Mouse (Mus musculus) MEL (cell line): ENCODE measurements at regions not wholly inside any gene's neighbourhood (a gene's known extent, or its start where the extent isn't known, plus 50 kb on each side); places are given as distances from the start of the nearest gene placed in this dataset.

Experiments used
- DNase-seq: peaks from one replicate; pipeline ENCODE4 v3.0.0; 2011; ENCODE audit warnings: low read depth, low spot score
- H3K27ac ChIP-seq: 2 replicates; pipeline ENCODE4 v1.5.1; 2012; ENCODE audit warnings: low read depth, mild to moderate bottlenecking, control low read depth, low read length, moderate library complexity; ENCODE audit not compliant: control insufficient read depth
- H3K27me3 ChIP-seq, 2 experiments: fragments of 150-350 bp in 1 of 2; sonication (generic) in 1 of 2; 2 replicates each; pipeline ENCODE4 v1.6.1; 2012; ENCODE audit warnings: low read length in 2 of 2, mild to moderate bottlenecking in 2 of 2, improper control_type of control experiment in 1 of 2, moderate library complexity in 1 of 2; ENCODE audit not compliant: insufficient read depth in 2 of 2, control insufficient read depth in 1 of 2
- H3K36me3 ChIP-seq, 2 experiments: 2 replicates each; pipeline ENCODE4 v1.6.1; 2012 to 2014; ENCODE audit warnings: low read length in 2 of 2, improper control_type of control experiment in 1 of 2, inconsistent platforms in 1 of 2, mild to moderate bottlenecking in 1 of 2; ENCODE audit not compliant: insufficient read depth in 2 of 2, control insufficient read depth in 1 of 2
- H3K4me1 ChIP-seq, 2 experiments: fragments of 150-350 bp in 1 of 2; sonication (generic) in 1 of 2; 2 replicates each; pipeline ENCODE4 v1.6.1; 2012; ENCODE audit warnings: low read length in 2 of 2, improper control_type of control experiment in 1 of 2, mild to moderate bottlenecking in 1 of 2; ENCODE audit not compliant: insufficient read depth in 2 of 2, control insufficient read depth in 1 of 2
- H3K4me3 ChIP-seq, 2 experiments: fragments of 150-350 bp in 1 of 2; sonication (generic) in 1 of 2; 2 replicates each; pipeline ENCODE4 v1.5.1; 2012; ENCODE audit warnings: low read depth in 2 of 2, low read length in 2 of 2, mild to moderate bottlenecking in 2 of 2, moderate library complexity in 2 of 2, control low read depth in 1 of 2, improper control_type of control experiment in 1 of 2; ENCODE audit not compliant: control insufficient read depth in 1 of 2, insufficient read depth in 1 of 2
- H3K79me2 ChIP-seq: 2 replicates; pipeline ENCODE4 v1.6.1; 2012; ENCODE audit warnings: mild to moderate bottlenecking, low read length, moderate library complexity; ENCODE audit not compliant: control insufficient read depth, poor library complexity, insufficient read depth
- H3K9ac ChIP-seq: 2 replicates; pipeline ENCODE4 v1.6.1; 2012; ENCODE audit warnings: low read depth, mild to moderate bottlenecking, control low read depth, low read length, moderate library complexity; ENCODE audit not compliant: control insufficient read depth, poor library complexity, severe bottlenecking
- H3K9me3 ChIP-seq: fragments of 150-350 bp; sonication (generic); replicated peaks from 2 replicates; pipeline ENCODE4 v1.6.1; 2012; ENCODE audit warnings: mild to moderate bottlenecking, low read length, improper control_type of control experiment, moderate library complexity; ENCODE audit not compliant: insufficient read depth
- BHLHE40 ChIP-seq: IDR thresholded peaks from 2 replicates; pipeline ENCODE4 v1.6.1; 2012; ENCODE audit warnings: low read depth, mild to moderate bottlenecking, inconsistent platforms, low read length, improper control_type of control experiment, borderline replicate concordance
- CHD2 ChIP-seq: IDR thresholded peaks from 2 replicates; pipeline ENCODE4 v1.6.1; 2011; ENCODE audit warnings: low read length, improper control_type of control experiment
- CTCF ChIP-seq, 3 experiments: IDR thresholded peaks in 2 of 3; conservative IDR thresholded peaks in 1 of 3; 2 replicates each; pipeline ENCODE4 v1.5.1; 2011 to 2012; ENCODE audit warnings: low read length in 3 of 3, low read depth in 2 of 3, mild to moderate bottlenecking in 2 of 3, improper control_type of control experiment in 1 of 3, inconsistent platforms in 1 of 3, mixed read lengths in 1 of 3, moderate library complexity in 1 of 3; ENCODE audit not compliant: control insufficient read depth in 1 of 3, insufficient read depth in 1 of 3, poor library complexity in 1 of 3, severe bottlenecking in 1 of 3
- E2F4 ChIP-seq: IDR thresholded peaks from 2 replicates; pipeline ENCODE4 v1.6.1; 2011; ENCODE audit warnings: low read depth, low read length, improper control_type of control experiment, borderline replicate concordance
- ELF1 ChIP-seq: IDR thresholded peaks from 2 replicates; pipeline ENCODE4 v1.6.1; 2014; ENCODE audit warnings: low read depth, mild to moderate bottlenecking, inconsistent platforms, low read length, improper control_type of control experiment, moderate library complexity
- EP300 ChIP-seq, 2 experiments: IDR thresholded peaks; 2 replicates each; pipeline ENCODE4 v1.6.1; 2011; ENCODE audit warnings: improper control_type of control experiment in 2 of 2, low read length in 2 of 2, low read depth in 1 of 2, mild to moderate bottlenecking in 1 of 2
- ETS1 ChIP-seq: IDR thresholded peaks from 2 replicates; pipeline ENCODE4 v1.6.1; 2012; ENCODE audit warnings: low read depth, mild to moderate bottlenecking, inconsistent platforms, low read length, improper control_type of control experiment, moderate library complexity
- GABPA ChIP-seq: IDR thresholded peaks from 2 replicates; pipeline ENCODE4 v1.6.1; 2012; ENCODE audit warnings: low read depth, mild to moderate bottlenecking, inconsistent platforms, low read length, improper control_type of control experiment, moderate library complexity
- GATA1 ChIP-seq: IDR thresholded peaks from 2 replicates; pipeline ENCODE4 v1.6.1; 2011; ENCODE audit warnings: low read depth, low read length, improper control_type of control experiment
- HCFC1 ChIP-seq: IDR thresholded peaks from 2 replicates; pipeline ENCODE4 v1.6.1; 2012; ENCODE audit warnings: low read depth, mild to moderate bottlenecking, inconsistent platforms, low read length, improper control_type of control experiment, moderate library complexity
- MAFK ChIP-seq: IDR thresholded peaks from 2 replicates; pipeline ENCODE4 v1.6.1; 2011; ENCODE audit warnings: low read depth, mild to moderate bottlenecking, low read length, improper control_type of control experiment, borderline replicate concordance
- MAX ChIP-seq: IDR thresholded peaks from 2 replicates; pipeline ENCODE4 v1.6.1; 2011; ENCODE audit warnings: low read length, improper control_type of control experiment
- MEF2A ChIP-seq: IDR thresholded peaks from 2 replicates; pipeline ENCODE4 v1.6.1; 2014; ENCODE audit warnings: low read depth, mild to moderate bottlenecking, inconsistent platforms, low read length, improper control_type of control experiment; ENCODE audit not compliant: poor library complexity, insufficient replicate concordance, severe bottlenecking; ENCODE audit errors: extremely low read depth
- MXI1 ChIP-seq: IDR thresholded peaks from 2 replicates; pipeline ENCODE4 v1.6.1; 2011; ENCODE audit warnings: mild to moderate bottlenecking, low read depth, low read length, improper control_type of control experiment
- MYC ChIP-seq: IDR thresholded peaks from 2 replicates; pipeline ENCODE4 v1.6.1; 2011; ENCODE audit warnings: low read depth, mild to moderate bottlenecking, low read length, improper control_type of control experiment, moderate library complexity
- NRF1 ChIP-seq: IDR thresholded peaks from 2 replicates; pipeline ENCODE4 v1.6.1; 2014; ENCODE audit warnings: low read depth, mild to moderate bottlenecking, inconsistent platforms, low read length, improper control_type of control experiment, moderate library complexity; ENCODE audit not compliant: poor library complexity, insufficient read depth, severe bottlenecking
- RCOR1 ChIP-seq: IDR thresholded peaks from 2 replicates; pipeline ENCODE4 v1.6.1; 2012; ENCODE audit warnings: low read depth, mild to moderate bottlenecking, inconsistent platforms, low read length, improper control_type of control experiment
- SIN3A ChIP-seq: IDR thresholded peaks from 2 replicates; pipeline ENCODE4 v1.6.1; 2012; ENCODE audit warnings: low read length, improper control_type of control experiment, inconsistent platforms
- TBP ChIP-seq: IDR thresholded peaks from 2 replicates; pipeline ENCODE4 v1.8.0; 2011; ENCODE audit warnings: low read depth, low read length, improper control_type of control experiment
- TCF12 ChIP-seq: IDR thresholded peaks from 2 replicates; pipeline ENCODE4 v1.6.1; 2014; ENCODE audit warnings: low read depth, mild to moderate bottlenecking, inconsistent platforms, low read length, improper control_type of control experiment, moderate library complexity
- UBTF ChIP-seq: IDR thresholded peaks from 2 replicates; pipeline ENCODE4 v1.6.1; 2012; ENCODE audit warnings: low read depth, mild to moderate bottlenecking, inconsistent platforms, low read length, improper control_type of control experiment, moderate library complexity, borderline replicate concordance; ENCODE audit not compliant: insufficient read depth
- ZKSCAN1 ChIP-seq: IDR thresholded peaks from 2 replicates; pipeline ENCODE4 v1.6.1; 2012; ENCODE audit warnings: low read depth, mild to moderate bottlenecking, inconsistent platforms, low read length, improper control_type of control experiment, moderate library complexity

GRCm38 (mm10) chr15:18189622-18190308 lies 629.0 kb upstream of the Cdh10 start:
- H3K9me3 ChIP-seq, result no peaks in the 10 kb centered on the region
- TF ChIP-seq RCOR1 (peak; percentile 87), BHLHE40 (peak; percentile 38; the same call in 1 of the 2 replicates), EP300 (IDR thresholded peaks at IDR 0.05; ENCODE audit: low read depth in 1 of 2, low read length in 2 of 2) (peak; percentile 63 to 84), UBTF (no peak), TCF12 (peak; percentile 63), TBP (0 out of 2 replicates have a peak, but pooled peaks have one; percentile 21), GATA1 (peak; percentile 74), E2F4 (no peak), ETS1 (peak; percentile 41; the same call in 1 of the 2 replicates), MXI1 (peak; percentile 56), MYC (peak; percentile 79; the same call in 1 of the 2 replicates)
- H3K4me1 ChIP-seq, result peaks cover 0 to 3% of the 10 kb centered on the region in 2 experiments; a peak in 2 of 4 replicates
- H3K79me2 ChIP-seq, result no peaks in the 10 kb centered on the region
- peak; percentile 97 for DNase-seq
- H3K4me3 ChIP-seq, result peak overlapping the region; percentile 9 to 48; a peak in 3 of 4 replicates
- H3K36me3 ChIP-seq, result no peaks in the 10 kb centered on the region
- H3K27me3 ChIP-seq, result no peaks in the 10 kb centered on the region
- peak overlapping the region; percentile 1; the same call in 1 of the 2 replicates for H3K9ac ChIP-seq
- H3K27ac ChIP-seq, result no peak overlapping the region

- no peak for TF ChIP-seq GATA1
- no peak for TF ChIP-seq RCOR1
- no peak for TF ChIP-seq HCFC1
- TF ChIP-seq CHD2, result no peak
- no peak for TF ChIP-seq ELF1
- TF ChIP-seq MEF2A, result no peak
- no peak for TF ChIP-seq NRF1
- TF ChIP-seq MYC, result no peak
- TF ChIP-seq MAFK, result no peak
- TF ChIP-seq MAX, result no peak
- TF ChIP-seq GABPA, result no peak
- TF ChIP-seq CTCF (IDR thresholded peaks at IDR 0.05 in 2 of 3, conservative IDR thresholded peaks at IDR 0.05 in 1 of 3; ENCODE audit: control insufficient read depth in 1 of 3, insufficient read depth in 1 of 3, low read depth in 2 of 3, low read length in 3 of 3, poor library complexity in 1 of 3, severe bottlenecking in 1 of 3), result no peak
- no peak for TF ChIP-seq SIN3A
- no peak for TF ChIP-seq E2F4
- no peak for TF ChIP-seq ZKSCAN1
- TF ChIP-seq, all 39 proteins: peak for 0
- Histone ChIP-seq H3K36me3 (no peaks in the 10 kb centered on the region), H3K27me3 (no peaks in the 10 kb centered on the region), H3K79me2 (no peaks in the 10 kb centered on the region), H3K4me3 (peak overlapping the region in 1 of 2 experiments; percentile 48; a peak in 1 of 4 replicates), H3K27ac (no peak overlapping the region), H3K4me1 (peaks cover 0 to 3% of the 10 kb centered on the region in 2 experiments; a peak in 2 of 4 replicates), H3K9ac (no peak overlapping the region; the same call in 1 of the 2 replicates), H3K9me3 (no peaks in the 10 kb centered on the region)
- DNase-seq, result peak; percentile 17
Observed at GRCm38 (mm10) chr15:18190490-18190889, 628.3 kb upstream of the Cdh10 start.
